Mouse (Mus musculus): ENCODE data around the gene Tectb. TPM values are rescaled to one million over a fixed set of nuclear protein-coding genes. Genes with fewer than 3 reads are reported as not detected.

The Tectb gene
- total RNA-seq, 1 experiment from 2014 or later = 0.67 TPM

Small RNA genes within 50 kb of the gene (microRNA-seq; reads per million reads assigned to microRNA genes)
- gene Mir6715 = 2.4 to 4.6 reads per million in 2 experiments

Other genes with a start within 250 kb of the Tectb start
- 573 and 601 TPM in 2 replicates for gene Gpam, start 53.5 kb upstream of the Tectb start, total RNA-seq (2021)
- not detected in 2 replicates for gene Gucy2g, start 60.5 kb downstream of the Tectb start, total RNA-seq (2021)
- gene Acsl5, start 71.2 kb downstream of the Tectb start, total RNA-seq (2021) = 94.6 and 149 TPM in 2 replicates
- 50.3 and 50.9 TPM in 2 replicates for gene Zdhhc6, start 135.3 kb downstream of the Tectb start, total RNA-seq (2021)
- 36.8 and 38.4 TPM in 2 replicates for gene Vti1a, start 135.6 kb downstream of the Tectb start, total RNA-seq (2021)